Mouse (Mus musculus) spleen, postnatal 10 days (tissue): ENCODE measurements around the gene Asgr2.
"Not testable (repeated sequence)": the region's sequence is repeated elsewhere in the genome, so short reads cannot be mapped to it uniquely, and the experiment has no call there.

ENCODE experiments used
- DNase-seq, 2 experiments: peaks; one replicate each; pipeline ENCODE4 v3.0.0; 2021 to 2022; ENCODE audit warnings: low spot score in 2 of 2

Gene Asgr2

DNA sequence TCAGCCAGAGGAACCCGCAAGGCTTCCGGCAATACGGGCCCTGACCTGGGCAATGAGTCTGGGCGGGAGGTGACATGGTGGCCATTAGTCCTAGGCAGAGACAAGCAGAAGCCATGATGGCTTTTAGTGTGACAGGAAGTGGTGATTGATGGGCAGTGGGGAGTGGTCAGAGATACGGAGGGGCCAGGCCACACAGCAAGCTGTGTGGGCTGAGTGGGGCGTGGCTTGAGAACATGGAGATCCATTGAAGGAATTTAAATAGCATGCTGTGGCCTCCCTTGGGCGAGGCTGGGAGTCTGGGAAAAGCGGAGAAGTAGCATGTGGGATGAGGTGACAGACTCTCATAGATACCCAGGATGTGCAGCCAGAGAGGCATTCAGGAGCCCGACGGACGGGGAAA, 5.0 kb downstream of the Asgr2 start:
- DNase-seq = no peak

- no peak for DNase-seq
Observed at GRCm38 (mm10) chr11:70099102-70099501, 6.7 kb downstream of the Asgr2 start.

GRCm38 (mm10) chr11:70099809-70100208, 7.4 kb downstream of the Asgr2 start:
- no peak for DNase-seq

DNA sequence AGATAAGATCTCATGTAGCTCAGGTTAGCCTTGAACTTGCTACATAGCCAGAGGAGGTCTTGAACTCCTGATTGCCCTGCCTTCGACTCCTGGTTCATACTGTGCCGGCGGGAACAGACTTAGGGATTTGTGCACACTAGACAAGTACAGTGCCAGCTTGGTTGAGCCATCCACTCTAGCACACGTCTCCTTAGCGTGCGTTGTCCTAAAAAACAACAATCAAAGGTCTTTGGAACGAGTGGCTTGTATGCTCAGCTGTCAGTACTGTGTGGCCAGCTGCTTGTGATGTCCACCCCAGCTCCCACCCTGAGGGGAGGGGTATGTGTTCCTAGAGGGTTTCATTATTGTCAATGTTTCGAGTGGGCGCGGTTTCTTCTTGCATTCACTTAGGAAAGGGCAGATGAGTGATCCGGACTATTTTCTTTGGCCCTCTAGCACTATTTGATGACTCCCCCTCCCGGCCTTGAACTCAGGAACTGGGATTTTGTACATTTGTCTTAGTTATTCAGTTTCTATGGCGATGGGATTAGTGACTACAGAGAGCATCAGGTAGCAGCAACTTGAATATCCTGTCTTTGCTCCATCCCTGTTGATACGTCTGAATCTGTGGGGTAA, 11.4 kb downstream of the Asgr2 start:
- DNase-seq = no peak

GRCm38 (mm10) chr11:70107085-70107484, 14.6 kb downstream of the Asgr2 start:
- DNase-seq = no peak

DNA sequence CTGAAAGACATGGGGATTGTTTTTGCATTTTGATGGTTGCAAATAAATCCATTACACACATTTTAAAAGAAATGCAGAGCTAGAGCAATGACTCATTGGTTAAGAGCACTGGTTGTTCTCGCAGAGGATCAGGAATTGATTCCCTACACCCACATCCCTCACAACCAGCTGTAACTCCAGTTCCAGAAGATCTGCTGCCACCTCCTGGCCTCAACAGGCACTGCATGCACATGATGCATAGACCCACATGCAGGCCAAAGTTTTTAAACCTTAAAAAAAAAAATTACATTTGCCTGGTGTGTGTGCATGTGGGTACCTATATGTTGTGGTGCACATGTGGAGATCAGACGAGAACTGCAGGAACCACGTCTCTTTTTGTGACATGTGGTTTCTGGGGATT, 17.7 kb downstream of the Asgr2 start:
- peak; percentile 44 to 72 for DNase-seq

- DNase-seq = no peak
Observed at GRCm38 (mm10) chr11:70114562-70114961, 22.1 kb downstream of the Asgr2 start.

- no peak for DNase-seq
Observed at GRCm38 (mm10) chr11:70115901-70116300, 23.5 kb downstream of the Asgr2 start.

- no peak for DNase-seq
Observed at GRCm38 (mm10) chr11:70129926-70130379, 37.5 kb downstream of the Asgr2 start, which contains the start of gene Mgl2. Gene Mgl2, plus strand, starts transcription at chr11:70130329.

- not testable (repeated sequence) for DNase-seq
Observed at GRCm38 (mm10) chr11:70135001-70135400, 42.6 kb downstream of the Asgr2 start.

- DNase-seq = not testable (repeated sequence)
Observed at GRCm38 (mm10) chr11:70135925-70136324, 43.5 kb downstream of the Asgr2 start.

- no peak for DNase-seq
Observed at GRCm38 (mm10) chr11:70139171-70139570, 46.7 kb downstream of the Asgr2 start.

- no peak for DNase-seq
Observed at GRCm38 (mm10) chr11:70151072-70151471, 58.6 kb downstream of the Asgr2 start.
